Mouse (Mus musculus) left cerebral cortex, postnatal 14 days (tissue): ENCODE measurements at regions not wholly inside any gene's neighbourhood (a gene's known extent, or its start where the extent isn't known, plus 50 kb on each side); places are given as distances from the start of the nearest gene placed in this dataset.

Experiments
- DNase-seq, 2 experiments: peaks; one replicate each; pipeline ENCODE4 v3.0.0; 2021 to 2022; ENCODE audit warnings: low spot score in 2 of 2, mixed read lengths in 1 of 2
- intact Hi-C: fragments of 180-260 bp; cut with DNase I; formaldehyde crosslinking; loops from one replicate; pipeline ENCODE4 v1.15.1; 2025

DNA sequence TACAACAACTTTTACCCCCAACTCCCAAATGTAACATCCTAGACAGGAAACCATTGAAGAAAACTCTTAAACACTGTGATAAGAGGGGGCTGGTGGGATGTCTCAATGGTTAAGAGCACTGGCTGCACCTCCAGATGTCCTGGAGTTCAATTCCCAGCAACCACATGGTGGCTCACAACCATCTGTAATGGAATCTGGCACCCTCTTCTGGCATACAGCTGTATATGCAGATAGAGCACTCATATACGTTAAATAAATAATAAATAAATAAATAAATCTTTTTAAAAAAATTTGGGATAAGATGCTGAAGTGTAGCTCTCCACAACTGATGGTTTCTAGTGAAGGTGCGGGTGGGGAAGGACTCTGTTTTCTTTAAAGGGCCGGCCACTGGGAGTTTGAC is 69.3 kb downstream of the Kctd15 start:
- DNase-seq: no peak
- intact Hi-C loops: no loop called here

GRCm38 (mm10) chr7:34585312-34585865 is 71.1 kb downstream of the Kctd15 start:
- intact Hi-C loops: no loop called here
- no peak for DNase-seq

GRCm38 (mm10) chr7:34584870-34585269 is 71.7 kb downstream of the Kctd15 start:
- DNase-seq: no peak
- intact Hi-C loops: no loop called here

DNA sequence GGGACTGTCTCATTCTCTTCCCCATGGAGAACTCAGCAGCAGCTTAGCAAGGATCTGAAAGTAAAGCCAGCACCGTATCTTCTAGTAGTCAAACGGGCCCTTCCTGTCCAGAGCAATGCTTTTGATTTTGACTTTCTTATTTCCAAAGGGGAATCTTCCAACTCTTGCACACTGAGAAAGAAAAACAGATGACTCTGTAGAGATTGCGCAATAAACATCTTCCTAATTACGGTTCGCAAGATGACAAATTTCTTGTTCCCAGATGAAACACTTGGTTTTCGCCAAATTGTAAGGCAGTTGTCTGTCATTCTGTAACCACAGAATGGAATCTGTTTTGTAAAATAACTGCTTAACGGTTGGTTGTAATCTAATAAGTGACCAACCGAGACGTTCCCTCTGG is 75.7 kb downstream of the Kctd15 start:
- intact Hi-C loops: no loop called here
- DNase-seq: no peak

DNA sequence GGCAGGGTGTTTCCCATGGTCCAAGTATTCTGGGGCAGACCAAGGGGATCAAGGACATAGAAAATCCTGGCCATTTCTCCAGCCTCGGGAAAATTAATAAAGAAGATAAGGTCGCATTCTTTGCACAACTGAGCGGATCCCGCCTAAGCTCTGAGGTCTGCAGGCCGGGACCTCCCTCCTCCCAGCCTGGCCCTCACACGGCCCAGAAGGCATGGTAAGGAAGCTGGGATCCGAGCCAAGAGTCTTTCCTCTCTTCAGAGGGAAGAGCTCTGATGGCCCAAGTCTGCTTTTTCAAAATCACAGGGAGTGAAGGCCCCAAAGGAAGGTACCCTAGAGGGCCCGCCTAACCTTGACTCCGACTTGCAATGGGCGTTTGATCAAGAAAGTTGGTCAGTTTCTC is 85.2 kb downstream of the Kctd15 start:
- intact Hi-C loops: no loop called here
- no peak for DNase-seq

DNA sequence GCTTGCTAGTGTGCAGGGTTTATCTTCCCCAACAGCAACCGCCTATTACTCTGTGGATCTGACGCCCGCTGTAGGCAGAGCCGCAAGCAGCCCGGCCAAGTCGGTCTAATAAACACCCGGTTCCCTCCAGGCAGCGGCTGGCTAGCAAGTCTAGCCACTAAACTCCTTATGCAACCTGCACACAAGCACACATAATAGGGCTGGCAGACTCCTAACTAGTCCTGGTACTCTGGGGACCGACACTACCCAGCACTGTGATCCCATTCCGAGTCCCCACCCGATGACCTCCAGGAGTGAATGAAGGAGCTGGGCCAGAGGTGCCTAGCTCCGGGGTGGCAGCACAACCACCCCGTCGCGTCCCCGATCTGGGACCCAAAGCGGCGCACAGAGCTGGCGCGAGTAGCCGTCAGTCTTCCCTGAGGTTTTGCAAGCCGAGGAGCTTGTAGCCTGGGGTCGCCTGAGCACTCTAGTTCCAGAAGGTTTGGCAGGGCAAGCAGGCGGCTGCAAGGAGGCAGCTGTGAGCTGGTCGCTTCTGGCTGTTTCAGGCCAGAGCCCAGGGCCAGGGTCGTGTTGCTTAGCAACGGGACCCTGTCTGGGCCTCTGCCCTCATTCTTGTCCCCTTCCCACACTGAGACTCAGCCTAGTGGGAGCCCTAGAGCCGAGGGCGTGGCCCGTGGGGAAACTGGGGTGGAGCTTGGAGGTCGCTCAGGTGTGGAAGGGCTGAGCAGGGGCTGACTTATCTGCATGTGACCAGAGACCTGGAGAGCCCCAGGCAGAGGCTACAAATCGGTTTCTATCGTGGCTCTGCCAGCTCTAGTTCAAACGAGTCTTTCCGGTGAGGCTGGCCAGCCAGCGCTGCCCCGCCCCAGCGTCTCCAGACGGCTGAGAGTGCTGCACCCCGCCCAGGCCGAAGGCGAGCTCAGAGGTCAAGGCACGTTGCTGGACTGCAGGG is 86.1 kb downstream of the Kctd15 start:
- DNase-seq: peak; percentile 15 to 20
- intact Hi-C loops: no loop called here

- no peak for DNase-seq
- intact Hi-C loops: no loop called here
Observed at GRCm38 (mm10) chr7:34569747-34570113, 86.8 kb downstream of the Kctd15 start.

DNA sequence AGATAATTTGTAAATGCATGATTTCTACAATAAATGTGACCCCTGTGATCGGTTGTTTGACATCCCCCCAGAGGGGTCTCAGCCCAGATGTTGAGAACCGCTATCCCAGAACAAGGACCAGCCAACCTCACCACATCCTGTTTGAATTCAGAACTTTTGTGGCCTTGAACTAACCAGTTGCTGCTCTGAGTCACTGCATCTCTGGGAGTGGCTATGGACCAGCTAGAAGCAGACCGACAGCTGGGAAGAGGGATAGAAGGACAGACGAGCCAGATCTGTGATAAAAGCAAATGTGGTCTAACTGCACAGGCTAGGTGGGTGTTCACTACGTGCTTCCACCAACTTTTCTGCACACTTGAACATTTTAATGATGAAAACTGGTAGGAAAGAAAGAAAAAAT is 89.0 kb downstream of the Kctd15 start:
- DNase-seq: no peak
- intact Hi-C loops: no loop called here

GRCm38 (mm10) chr7:34562160-34562559 is 94.4 kb downstream of the Kctd15 start:
- DNase-seq: no peak
- intact Hi-C loops: no loop called here

DNA sequence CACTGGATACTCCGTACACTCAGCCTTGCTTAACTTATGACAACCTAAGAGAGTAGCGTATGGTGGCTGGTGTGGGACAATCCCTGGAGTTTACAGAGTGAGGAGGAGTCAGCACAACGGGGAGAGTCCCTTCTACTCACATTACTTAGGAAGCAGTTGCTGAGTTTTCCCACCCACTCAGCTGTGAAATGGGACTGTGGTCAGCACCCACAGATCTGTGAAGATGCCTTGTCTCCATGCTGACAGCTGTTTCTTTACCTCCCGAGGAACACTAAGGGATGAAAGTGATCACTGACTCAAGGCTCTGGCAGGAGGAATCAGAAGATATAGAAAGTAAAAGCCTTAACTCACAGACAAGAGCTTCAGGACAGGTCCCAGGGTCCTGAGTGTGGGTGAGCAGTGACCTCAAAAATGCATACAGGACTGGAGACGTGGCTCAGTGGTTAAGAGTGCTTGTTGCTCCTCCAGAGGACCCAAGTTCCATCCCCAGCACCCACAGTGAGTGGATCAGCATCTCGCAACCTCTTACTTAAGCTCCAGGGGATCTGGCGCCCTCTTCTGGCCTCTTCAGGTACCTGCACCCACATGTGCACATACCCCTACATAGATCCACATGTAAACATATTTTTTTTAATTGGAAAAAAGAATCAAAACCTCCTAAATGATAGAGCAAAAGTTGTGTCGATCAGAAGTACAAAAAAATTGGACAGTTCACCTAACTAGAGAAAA is 97.8 kb downstream of the Kctd15 start:
- no peak for DNase-seq

DNA sequence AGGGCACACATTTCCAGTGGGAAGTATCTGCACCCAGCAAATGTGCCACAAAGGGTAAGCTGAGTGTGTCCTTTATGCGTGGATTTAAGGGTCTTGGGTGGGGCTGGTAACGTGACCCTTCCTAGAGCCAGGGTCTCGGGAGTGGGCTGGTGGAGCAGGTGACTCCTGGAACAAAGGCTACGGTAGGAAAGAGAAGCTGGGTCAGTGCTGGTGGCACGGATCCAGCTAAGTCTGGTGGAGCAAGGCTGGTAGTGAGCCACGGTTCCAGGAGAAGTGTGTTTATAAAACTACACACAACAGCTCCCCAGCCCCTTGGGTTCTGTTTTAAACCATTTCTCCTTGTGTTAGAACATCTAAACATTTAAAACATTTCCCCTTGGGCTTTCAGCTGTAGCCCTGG is 101.3 kb downstream of the Kctd15 start:
- intact Hi-C loops: no loop called here
- DNase-seq: no peak

More for the DNA sequence above, 97.8 kb downstream of the Kctd15 start:
- intact Hi-C loops: no loop called here

DNA sequence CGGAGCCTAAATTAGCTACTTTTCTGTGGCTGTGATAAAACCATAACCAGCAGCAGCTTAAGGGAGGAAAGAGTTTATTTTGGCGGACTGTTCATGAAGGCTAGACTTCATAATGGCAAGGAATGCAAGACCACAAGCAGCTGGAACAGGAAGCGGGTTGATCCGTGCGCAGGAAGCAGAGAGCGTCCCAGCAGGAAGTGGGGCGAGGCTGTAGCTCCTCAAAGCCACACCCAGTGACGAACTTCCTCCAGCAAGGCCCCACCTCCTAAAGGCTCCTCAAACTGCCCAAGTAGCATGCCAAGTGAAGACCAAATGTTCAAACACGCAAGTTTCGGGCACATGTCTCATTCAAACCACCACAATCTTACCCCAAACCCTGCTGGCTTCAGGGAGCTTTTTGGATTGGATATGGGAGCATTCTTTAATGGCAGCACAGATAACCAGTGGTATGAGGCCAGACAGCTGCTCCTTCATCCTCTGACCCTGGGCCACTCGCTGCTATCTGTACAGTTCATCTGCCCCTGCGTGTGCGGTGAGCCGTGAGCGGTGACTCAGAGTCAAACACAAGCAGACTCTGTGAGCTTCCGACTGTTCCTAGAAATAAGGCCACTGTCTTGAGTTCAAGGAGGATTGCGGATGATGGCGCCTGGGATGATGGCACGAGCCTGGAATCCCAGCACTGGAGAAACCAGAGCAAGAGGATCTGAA is 109.8 kb downstream of the Kctd15 start:
- no peak for DNase-seq
- intact Hi-C loops: no loop called here

GRCm38 (mm10) chr7:34545906-34546305 is 110.6 kb downstream of the Kctd15 start:
- intact Hi-C loops: no loop called here
- no peak for DNase-seq

- DNase-seq: no peak
- intact Hi-C loops: no loop called here
Observed at GRCm38 (mm10) chr7:34541906-34542305, 114.6 kb downstream of the Kctd15 start.

DNA sequence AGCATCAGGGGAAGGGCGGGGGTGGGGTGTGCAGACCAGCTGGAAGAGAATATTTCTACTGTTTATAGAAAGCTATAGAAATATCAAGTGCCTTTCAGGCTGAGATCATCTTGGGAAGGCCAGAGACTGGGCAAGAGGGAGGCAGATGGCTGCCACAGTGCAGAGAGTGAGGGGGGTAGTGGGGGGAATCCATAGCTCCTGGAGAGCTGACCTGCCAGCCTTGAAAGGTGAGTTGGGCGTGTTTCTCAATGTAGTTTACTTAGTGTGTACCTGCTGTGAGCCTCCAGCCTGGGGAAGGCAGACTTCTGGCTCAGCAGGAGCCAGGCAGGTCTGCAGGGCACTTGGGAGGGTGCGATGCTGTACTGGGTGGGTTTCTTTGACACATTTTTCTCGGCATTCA is 115.5 kb downstream of the Kctd15 start:
- DNase-seq: no peak
- intact Hi-C loops: no loop called here

- DNase-seq: no peak
- intact Hi-C loops: no loop called here
Observed at GRCm38 (mm10) chr7:34539856-34540255, 116.7 kb downstream of the Kctd15 start.

- intact Hi-C loops: no loop called here
- DNase-seq: no peak
Observed at GRCm38 (mm10) chr7:34538310-34539055, 118.0 kb downstream of the Kctd15 start.

DNA sequence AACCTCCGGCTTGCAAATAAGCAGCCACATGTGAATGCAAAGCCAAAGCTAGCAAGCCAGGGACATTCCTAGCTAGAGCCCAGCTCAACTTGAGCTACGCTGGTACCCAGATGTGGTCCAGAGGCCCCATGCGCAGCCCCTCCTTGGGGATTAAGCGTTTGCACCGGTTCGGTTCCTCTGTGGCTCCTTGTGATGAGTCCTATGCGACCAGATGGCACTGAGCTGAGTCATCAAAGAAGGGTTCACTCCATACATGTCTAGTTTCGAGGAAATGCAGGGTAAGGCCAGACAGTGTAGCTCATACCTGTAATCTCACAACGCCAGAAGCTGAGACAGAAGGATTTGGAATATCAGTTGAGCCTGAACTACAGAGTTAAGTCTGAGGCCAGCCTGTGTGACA is 119.4 kb downstream of the Kctd15 start:
- intact Hi-C loops: no loop called here
- no peak for DNase-seq

DNA sequence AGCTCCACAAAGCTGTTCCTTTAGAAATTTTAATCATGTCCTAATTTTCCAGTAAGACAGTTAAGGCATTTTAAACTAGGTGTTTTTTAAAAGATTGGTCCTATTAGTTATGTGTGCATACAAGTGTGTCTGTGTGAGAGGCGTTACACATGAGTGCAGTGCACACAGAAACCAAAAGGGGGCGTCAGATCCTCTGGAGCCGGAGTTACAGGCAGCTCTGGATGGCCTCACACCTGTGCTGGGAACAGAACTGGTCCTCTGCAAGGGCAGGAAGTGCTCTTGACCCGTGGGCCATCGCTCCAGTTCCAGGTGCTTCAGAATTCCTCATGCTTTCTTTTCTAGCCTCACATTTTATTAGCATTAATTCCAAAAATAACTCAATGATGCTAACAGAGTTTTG is 122.3 kb downstream of the Kctd15 start:
- intact Hi-C loops: no loop called here
- DNase-seq: no peak
